Mouse (Mus musculus) thymus, postnatal 0 days (tissue): ENCODE results near the gene Ptprg. TPM values are rescaled to one million over a fixed set of nuclear protein-coding genes. Genes with fewer than 3 reads are reported as not detected.

Experiments
- DNase-seq: peaks from one replicate; pipeline ENCODE4 v3.0.0-alpha.2; 2015; ENCODE audit warnings: low spot score
- polyA plus RNA-seq: library from polyadenylated mRNA; unstranded; fragments of >200 nt; fragmentation: Nextera tagmentation; extraction: Ambion mirVana; gene quantifications from 2 replicates; pipeline ENCODE4 v1.2.1, GENCODE M21; 2015

Ptprg gene
- polyA plus RNA-seq, 1 experiment from 2014 or later, result 5.3 TPM

GRCm38 (mm10) chr14:11874266-11874665 is 320.9 kb downstream of the Ptprg start:
- DNase-seq, result no peak

- no peak for DNase-seq
These were observed 321.9 kb downstream of the Ptprg start for GRCm38 (mm10) chr14:11874960-11875889.

- DNase-seq, result no peak
These were observed 327.8 kb downstream of the Ptprg start for GRCm38 (mm10) chr14:11881082-11881481.

- no peak for DNase-seq
These were observed 330.0 kb downstream of the Ptprg start for GRCm38 (mm10) chr14:11883142-11883921.

- no peak for DNase-seq
These were observed 330.7 kb downstream of the Ptprg start for GRCm38 (mm10) chr14:11883995-11884394.

GRCm38 (mm10) chr14:11886417-11886816 is 333.1 kb downstream of the Ptprg start:
- no peak for DNase-seq

GRCm38 (mm10) chr14:11890890-11891289 is 337.6 kb downstream of the Ptprg start:
- DNase-seq, result no peak

- DNase-seq, result no peak
These were observed 339.3 kb downstream of the Ptprg start for GRCm38 (mm10) chr14:11892621-11893020.

GRCm38 (mm10) chr14:11895486-11895885 is 342.2 kb downstream of the Ptprg start:
- no peak for DNase-seq

- no peak for DNase-seq
These were observed 349.5 kb downstream of the Ptprg start for GRCm38 (mm10) chr14:11902794-11903193.

GRCm38 (mm10) chr14:11906130-11906675 is 352.9 kb downstream of the Ptprg start:
- DNase-seq, result no peak

GRCm38 (mm10) chr14:11912253-11912652 is 358.9 kb downstream of the Ptprg start:
- no peak for DNase-seq

- no peak for DNase-seq
These were observed 363.9 kb downstream of the Ptprg start for GRCm38 (mm10) chr14:11917225-11917624.

- DNase-seq, result no peak
These were observed 375.2 kb downstream of the Ptprg start for GRCm38 (mm10) chr14:11928545-11928944.

- no peak for DNase-seq
These were observed 379.2 kb downstream of the Ptprg start for GRCm38 (mm10) chr14:11932517-11932916.

GRCm38 (mm10) chr14:11934556-11934955 is 381.2 kb downstream of the Ptprg start:
- no peak for DNase-seq

- DNase-seq, result no peak
These were observed 381.9 kb downstream of the Ptprg start for GRCm38 (mm10) chr14:11935281-11935680.

GRCm38 (mm10) chr14:11935698-11936097 is 382.4 kb downstream of the Ptprg start:
- no peak for DNase-seq

GRCm38 (mm10) chr14:11938912-11939311 is 385.6 kb downstream of the Ptprg start:
- DNase-seq, result no peak

GRCm38 (mm10) chr14:11941989-11942514 is 388.7 kb downstream of the Ptprg start:
- no peak for DNase-seq

GRCm38 (mm10) chr14:11950379-11950778 is 397.0 kb downstream of the Ptprg start:
- DNase-seq, result no peak
